Mouse (Mus musculus) hindbrain, embryonic 14.5 days (tissue): ENCODE measurements at regions not wholly inside any gene's neighbourhood (a gene's known extent, or its start where the extent isn't known, plus 50 kb on each side); places are given as distances from the start of the nearest gene placed in this dataset.
"Not testable (repeated sequence)": the region's sequence is repeated elsewhere in the genome, so short reads cannot be mapped to it uniquely, and the experiment has no call there.

Experiments used
- ATAC-seq: fragments of 200-750 bp; cut with Nextera tagmentation; 2 replicates; pipeline ENCODE4 v1.8.0; 2017; ENCODE audit warnings: moderate number of reproducible peaks, mild to moderate bottlenecking, moderate TSS enrichment, moderate library complexity; ENCODE audit not compliant: low FRiP score
- DNase-seq: peaks from one replicate; pipeline ENCODE4 v3.0.0-alpha.2; 2015; ENCODE audit warnings: low spot score
- H3K27ac ChIP-seq: fragments of 300-500 bp; sonication (generic); 2 replicates; pipeline ENCODE4 v1.5.1; 2014; ENCODE audit warnings: mild to moderate bottlenecking, moderate library complexity
- H3K27me3 ChIP-seq: fragments of 300-500 bp; sonication (generic); 2 replicates; pipeline ENCODE4 v1.6.1; 2014; ENCODE audit warnings: mild to moderate bottlenecking, low read length, mixed read lengths; ENCODE audit not compliant: control insufficient read depth, insufficient read depth
- H3K36me3 ChIP-seq: fragments of 300-500 bp; sonication (generic); replicated peaks from 2 replicates; pipeline ENCODE4 v1.6.1; 2014; ENCODE audit not compliant: control insufficient read depth, insufficient read depth
- H3K4me1 ChIP-seq: fragments of 300-500 bp; sonication (generic); replicated peaks from 2 replicates; pipeline ENCODE4 v1.6.1; 2014; ENCODE audit warnings: antibody characterized with exemption, low read length, mixed read lengths; ENCODE audit not compliant: control insufficient read depth, insufficient read depth
- H3K4me2 ChIP-seq: fragments of 300-500 bp; sonication (generic); replicated peaks from 2 replicates; pipeline ENCODE4 v1.6.1; 2014; ENCODE audit warnings: mild to moderate bottlenecking, moderate library complexity
- H3K4me3 ChIP-seq: fragments of 300-500 bp; sonication (generic); replicated peaks from 2 replicates; pipeline ENCODE4 v1.5.1; 2014; ENCODE audit warnings: mild to moderate bottlenecking, low read length
- H3K9ac ChIP-seq: fragments of 300-500 bp; sonication (generic); 2 replicates; pipeline ENCODE4 v1.6.1; 2014
- H3K9me3 ChIP-seq: fragments of 300-500 bp; sonication (generic); 2 replicates; pipeline ENCODE4 v1.6.1; 2016; ENCODE audit warnings: low read length; ENCODE audit not compliant: control insufficient read depth
- WGBS: fragments of 180-500 bp; shearing (Covaris S2); extraction: QIAGEN DNeasy Blood & Tissue Kit; methylation state at CpG from one replicate; pipeline ENCODE4 v1.1.7; 2014; 5-methylcytosine and 5-hydroxymethylcytosine counted together

DNA sequence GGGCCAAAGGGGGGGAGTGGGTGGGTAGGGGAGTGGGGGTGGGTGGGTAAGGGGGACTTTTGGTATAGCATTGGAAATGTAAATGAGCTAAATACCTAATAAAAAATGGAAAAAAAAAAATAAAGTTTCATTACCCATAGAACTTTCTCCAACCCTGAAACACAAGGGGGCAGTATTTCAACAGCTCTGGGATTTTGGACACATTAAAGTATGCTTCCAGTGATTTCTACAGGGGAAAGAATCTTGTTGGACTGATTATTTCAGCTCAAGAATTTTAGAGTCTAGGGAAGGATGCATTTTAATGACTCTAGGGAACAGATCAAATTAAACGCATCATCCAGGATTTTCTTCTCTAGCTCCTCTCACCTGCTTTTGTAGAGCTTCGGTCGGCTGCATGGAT lies 345.9 kb downstream of the Nrcam start:
- H3K4me3 ChIP-seq = not testable (repeated sequence)
- WGBS = 52% methylated on average over 3 of the region's 3 CpGs

DNA sequence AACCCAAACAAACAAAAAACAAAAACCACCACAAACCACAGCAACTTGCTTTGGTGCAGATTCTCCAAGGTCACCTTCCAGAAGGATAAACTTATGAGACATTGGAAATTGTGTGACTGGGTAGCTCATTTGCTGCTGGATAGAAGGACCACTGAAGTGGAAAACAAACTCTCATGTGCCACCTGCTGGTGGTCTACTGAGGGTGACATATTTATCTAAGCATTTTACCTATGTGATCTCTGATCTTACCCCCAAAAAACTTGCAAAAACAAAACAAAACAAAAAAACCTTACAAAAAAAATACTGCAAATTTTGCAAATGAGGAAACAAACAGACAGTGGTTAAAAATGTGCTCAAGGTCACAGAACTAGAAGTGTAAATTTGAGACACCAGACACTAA lies 346.3 kb downstream of the Nrcam start:
- H3K27me3 ChIP-seq = no peaks in the 10 kb centered on the region
- no peak overlapping the region for H3K9ac ChIP-seq
- H3K27ac ChIP-seq = no peak overlapping the region
- H3K4me2 ChIP-seq = no peak overlapping the region
- ATAC-seq = no peak
- no peaks in the 10 kb centered on the region for H3K9me3 ChIP-seq
- H3K36me3 ChIP-seq = no peaks in the 10 kb centered on the region
- H3K4me1 ChIP-seq = no peaks in the 10 kb centered on the region
- DNase-seq = peak; percentile 31
- H3K4me3 ChIP-seq = no peak overlapping the region

More for the DNA sequence above, 345.9 kb downstream of the Nrcam start:
- not testable (repeated sequence) for H3K27ac ChIP-seq, H3K4me1 ChIP-seq, H3K4me2 ChIP-seq, H3K36me3 ChIP-seq, ATAC-seq, H3K9ac ChIP-seq, H3K9me3 ChIP-seq, H3K27me3 ChIP-seq
- peak; percentile 72 for DNase-seq
